Mouse (Mus musculus) midbrain, embryonic 13.5 days (tissue): ENCODE data around the gene Fgf11. TPM values are rescaled to one million over a fixed set of nuclear protein-coding genes. Genes with fewer than 3 reads are reported as not detected.

Source experiments
- ATAC-seq: fragments of 200-750 bp; cut with Nextera tagmentation; 2 replicates; pipeline ENCODE4 v1.8.0; 2017; ENCODE audit warnings: mild to moderate bottlenecking, moderate TSS enrichment, moderate library complexity
- H3K27ac ChIP-seq: fragments of 300-500 bp; sonication (generic); 2 replicates; pipeline ENCODE4 v1.5.1; 2015; ENCODE audit warnings: inconsistent platforms, mild to moderate bottlenecking, moderate library complexity
- H3K27me3 ChIP-seq: fragments of 300-500 bp; sonication (generic); 2 replicates; pipeline ENCODE4 v1.6.1; 2015; ENCODE audit warnings: mild to moderate bottlenecking, inconsistent platforms
- H3K36me3 ChIP-seq: fragments of 300-500 bp; sonication (generic); 2 replicates; pipeline ENCODE4 v1.6.1; 2015; ENCODE audit warnings: mild to moderate bottlenecking, inconsistent platforms
- H3K4me1 ChIP-seq: fragments of 300-500 bp; sonication (generic); replicated peaks from 2 replicates; pipeline ENCODE4 v1.6.1; 2015; ENCODE audit warnings: inconsistent platforms
- H3K4me2 ChIP-seq: fragments of 300-500 bp; sonication (generic); replicated peaks from 2 replicates; pipeline ENCODE4 v1.6.1; 2015; ENCODE audit warnings: moderate library complexity, mild to moderate bottlenecking, inconsistent platforms
- H3K4me3 ChIP-seq: fragments of 300-500 bp; sonication (generic); replicated peaks from 2 replicates; pipeline ENCODE4 v1.5.1; 2015; ENCODE audit warnings: mild to moderate bottlenecking, inconsistent platforms
- H3K9ac ChIP-seq: fragments of 300-500 bp; sonication (generic); replicated peaks from 2 replicates; pipeline ENCODE4 v1.6.1; 2015; ENCODE audit warnings: mild to moderate bottlenecking, inconsistent platforms
- H3K9me3 ChIP-seq: fragments of 300-500 bp; sonication (generic); 2 replicates; pipeline ENCODE4 v1.6.1; 2016; ENCODE audit warnings: mild to moderate bottlenecking, inconsistent platforms
- WGBS: fragments of 180-500 bp; shearing (Covaris S2); methylation state at CpG from one replicate; pipeline ENCODE4 v1.1.7; 2015; 5-methylcytosine and 5-hydroxymethylcytosine counted together
- polyA plus RNA-seq: library from polyadenylated mRNA; unstranded; fragments of >200 nt; fragmentation: Nextera tagmentation; extraction: Ambion mirVana; gene quantifications from 2 replicates; pipeline ENCODE4 v1.2.1, GENCODE M21; 2015

Fgf11 gene
- 3.4 and 4.4 TPM in 2 replicates for polyA plus RNA-seq

DNA sequence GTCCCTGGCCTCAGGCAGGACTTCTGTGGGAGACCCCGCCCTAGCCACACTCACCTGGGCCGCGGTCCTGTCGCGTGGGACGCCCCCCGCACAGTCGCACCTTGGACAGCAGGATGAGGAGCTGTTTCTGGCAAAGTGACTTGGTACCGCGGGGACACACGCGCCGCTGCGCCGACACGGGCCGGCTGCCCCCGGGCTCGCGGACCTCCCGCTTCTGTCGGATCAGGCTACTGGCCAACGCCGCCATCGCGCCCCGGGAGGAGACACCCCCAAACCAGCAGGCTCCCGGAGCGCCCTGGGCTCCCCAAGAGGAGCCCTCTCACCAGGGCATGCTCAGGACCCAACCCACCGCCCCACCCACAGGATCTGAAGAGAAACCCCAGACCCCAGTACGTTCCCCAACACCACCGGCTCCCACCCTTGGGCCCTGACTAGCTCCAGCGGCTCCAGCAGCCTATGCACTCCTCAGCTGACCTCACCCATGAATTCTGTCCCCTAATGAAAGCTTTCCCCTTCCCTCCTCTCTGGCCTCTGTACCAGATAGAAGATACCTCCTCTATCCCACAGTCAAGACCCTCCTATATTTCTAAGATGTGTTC, at the start of gene Fgf11:
Gene Fgf11, minus strand, starts transcription at position 479 of the 599 bp plus-strand sequence.
- peaks cover 68% of the 10 kb centered on the region for H3K4me1 ChIP-seq

DNA sequence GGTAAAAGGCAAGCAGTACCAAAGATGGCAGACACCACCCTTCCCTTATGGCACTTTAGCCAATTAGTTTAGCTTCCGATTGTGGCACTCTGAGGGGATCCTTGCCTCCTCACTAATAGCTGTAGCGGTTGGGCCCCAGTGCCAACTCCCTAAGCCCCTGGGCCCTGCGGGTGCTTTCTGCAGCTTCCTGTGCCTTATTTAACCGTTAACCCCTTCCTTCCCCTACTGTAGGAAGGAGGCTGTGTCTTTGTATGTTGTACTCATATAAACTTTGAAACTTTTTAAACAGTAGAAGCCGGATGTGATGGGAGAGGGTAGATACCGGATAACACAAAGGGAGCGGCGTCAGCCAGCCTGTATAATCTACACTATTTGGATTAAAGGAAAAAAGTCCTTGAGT, 49.1 kb upstream of the Fgf11 start:
- 81% methylated on average over 8 of the region's 8 CpGs for WGBS
- no peaks in the 10 kb centered on the region for H3K27me3 ChIP-seq

More for the DNA sequence above, at the start of gene Fgf11:
- peaks cover 58% of the 10 kb centered on the region for H3K27me3 ChIP-seq
- H3K4me3 ChIP-seq = peak within 1 kb of the TSS; percentile 59
- peak within 1 kb of the TSS; percentile 81 for H3K9ac ChIP-seq
- WGBS = under 1% methylated on average over 33 of the region's 33 CpGs
- no peaks in the 10 kb centered on the region for H3K36me3 ChIP-seq
- no peaks in the 10 kb centered on the region for H3K9me3 ChIP-seq
- H3K4me2 ChIP-seq = peak within 1 kb of the TSS; percentile 97
- ATAC-seq = no peak
- H3K27ac ChIP-seq = peak within 1 kb of the TSS; percentile 96

DNA sequence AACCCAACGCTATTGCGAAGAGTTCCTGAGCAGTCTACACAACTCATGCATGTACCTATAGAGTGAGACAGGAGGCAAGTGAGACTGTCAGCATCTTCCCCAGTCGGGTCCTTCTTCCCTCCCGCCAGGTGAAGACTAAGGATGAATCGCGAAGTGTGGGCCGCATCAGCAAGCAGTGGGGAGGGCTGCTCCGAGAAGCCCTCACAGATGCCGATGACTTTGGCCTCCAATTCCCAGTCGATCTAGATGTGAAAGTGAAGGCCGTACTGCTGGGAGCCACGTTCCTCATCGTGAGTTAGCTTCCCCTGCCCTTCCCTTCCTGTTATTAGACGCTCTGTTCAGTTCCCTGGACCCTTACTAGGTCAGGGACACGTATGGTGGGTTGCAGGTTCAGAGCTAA, 48.2 kb upstream of the Fgf11 start:
- no peak overlapping the region for H3K27ac ChIP-seq
- 93% methylated on average over 15 of the region's 15 CpGs for WGBS
- H3K9ac ChIP-seq = no peak overlapping the region

More for the DNA sequence above, 49.1 kb upstream of the Fgf11 start:
- Histone ChIP-seq H3K4me1 (peaks cover 38% of the 10 kb centered on the region), H3K9me3 (no peaks in the 10 kb centered on the region), H3K27ac (no peak overlapping the region), H3K9ac (no peak overlapping the region), H3K4me2 (no peak overlapping the region), H3K4me3 (no peak overlapping the region), H3K36me3 (peaks cover 43% of the 10 kb centered on the region)
- ATAC-seq = no peak

DNA sequence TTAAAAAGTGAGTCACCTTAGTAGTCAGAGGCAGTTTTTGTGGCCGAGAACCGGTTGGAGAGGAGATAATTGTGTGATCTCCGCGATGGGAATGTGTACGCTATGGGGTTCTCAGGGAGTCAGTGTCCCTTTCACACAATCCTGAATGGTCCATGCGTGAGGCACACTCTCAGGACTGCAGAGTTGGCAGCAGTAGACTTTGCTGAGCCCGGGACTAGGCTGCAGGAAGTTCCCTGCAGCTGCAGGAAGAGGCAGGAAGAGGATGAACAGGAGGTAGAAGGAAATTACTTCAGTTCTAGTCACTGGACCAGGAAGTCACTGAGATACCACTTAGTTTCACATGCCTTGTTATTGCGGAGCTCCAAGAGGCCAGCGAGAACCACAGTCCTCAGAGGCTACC, 47.5 kb upstream of the Fgf11 start:
- Histone ChIP-seq H3K4me2 (no peak overlapping the region), H3K9me3 (no peaks in the 10 kb centered on the region), H3K27ac (no peak overlapping the region), H3K4me3 (no peak overlapping the region), H3K27me3 (no peaks in the 10 kb centered on the region), H3K9ac (no peak overlapping the region), H3K36me3 (peaks cover 43% of the 10 kb centered on the region), H3K4me1 (peaks cover 40% of the 10 kb centered on the region)
- WGBS = 93% methylated on average over 9 of the region's 9 CpGs
- no peak for ATAC-seq

More for the DNA sequence above, 48.2 kb upstream of the Fgf11 start:
- Histone ChIP-seq H3K9me3 (no peaks in the 10 kb centered on the region), H3K36me3 (peaks cover 43% of the 10 kb centered on the region), H3K27me3 (no peaks in the 10 kb centered on the region), H3K4me2 (no peak overlapping the region), H3K4me3 (no peak overlapping the region), H3K4me1 (peaks cover 40% of the 10 kb centered on the region)
- ATAC-seq = no peak

DNA sequence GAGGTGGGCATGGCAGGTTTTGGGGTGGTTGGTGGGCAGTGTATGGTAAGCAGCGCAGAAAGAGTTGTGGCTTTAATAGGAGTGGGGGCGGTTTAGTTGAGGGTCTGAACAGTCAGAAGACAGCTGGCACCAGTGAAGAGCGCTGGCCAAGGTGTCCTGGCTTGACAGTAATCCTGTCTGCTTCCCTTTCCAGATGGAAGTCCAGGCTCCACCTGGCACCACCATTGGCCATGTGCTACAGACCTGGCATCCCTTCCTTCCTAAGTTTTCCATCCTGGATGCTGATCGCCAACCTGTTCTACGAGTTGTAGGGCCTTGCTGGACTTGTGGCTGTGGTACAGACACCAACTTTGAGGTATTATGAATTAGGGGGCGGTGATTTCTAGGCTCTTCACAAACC, 46.4 kb upstream of the Fgf11 start:
- Histone ChIP-seq H3K27me3 (no peaks in the 10 kb centered on the region), H3K27ac (no peak overlapping the region), H3K9me3 (no peaks in the 10 kb centered on the region), H3K9ac (peak overlapping the region; percentile 89; the same call in 1 of the 2 replicates), H3K36me3 (peaks cover 43% of the 10 kb centered on the region), H3K4me1 (peaks cover 40% of the 10 kb centered on the region), H3K4me3 (peak overlapping the region; percentile 78), H3K4me2 (peak overlapping the region; percentile 70)
- 99% methylated on average over 6 of the region's 6 CpGs for WGBS
- ATAC-seq = no peak

DNA sequence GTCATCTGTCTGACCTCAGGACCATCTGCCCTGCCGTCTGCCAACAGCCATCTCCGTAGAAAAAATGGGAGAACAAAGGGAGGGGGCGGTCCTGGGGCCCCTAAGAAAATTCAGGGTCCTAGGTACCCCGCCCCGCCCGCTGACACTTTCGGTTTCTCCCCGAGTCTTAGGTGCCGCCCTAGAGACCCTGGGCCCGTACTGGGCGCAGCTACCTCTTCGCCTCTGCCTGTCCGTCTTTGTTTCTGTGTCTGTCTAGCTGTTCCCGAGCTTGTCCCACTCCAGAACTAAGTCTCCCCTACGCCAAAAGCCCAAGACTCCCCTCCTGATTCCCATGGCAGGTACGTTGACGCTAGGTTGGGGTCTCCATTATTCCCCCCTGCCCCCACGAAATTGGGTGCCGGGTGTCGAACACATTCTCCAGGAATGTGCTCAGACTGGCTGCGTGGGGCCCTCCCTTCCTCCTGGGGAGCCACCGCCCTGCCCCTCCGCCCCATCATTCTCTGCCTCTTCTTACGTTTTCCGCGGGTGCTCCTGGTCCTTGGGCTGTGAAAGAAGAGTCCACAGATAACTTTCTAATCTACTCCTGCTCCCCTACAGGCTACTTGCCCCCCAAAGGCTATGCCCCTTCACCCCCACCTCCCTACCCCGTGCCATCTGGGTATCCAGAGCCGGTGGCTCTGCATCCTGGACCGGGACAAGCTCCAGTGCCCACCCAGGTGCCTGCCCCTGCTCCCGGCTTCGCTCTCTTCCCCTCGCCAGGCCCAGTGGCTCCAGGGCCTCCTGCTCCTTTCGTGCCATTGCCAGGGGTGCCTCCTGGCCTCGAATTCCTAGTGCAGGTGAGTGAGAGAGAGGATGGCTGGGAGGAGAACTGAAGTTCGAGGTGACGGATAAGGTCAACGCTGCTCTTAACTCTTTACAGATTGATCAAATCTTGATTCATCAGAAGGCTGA, 45.4 kb upstream of the Fgf11 start:
- peak overlapping the region; percentile 70 for H3K4me2 ChIP-seq
- peak overlapping the region; percentile 89 for H3K9ac ChIP-seq
- H3K27ac ChIP-seq = peak overlapping the region; percentile 95
- peak; percentile 66 for ATAC-seq
- no peaks in the 10 kb centered on the region for H3K27me3 ChIP-seq
- H3K36me3 ChIP-seq = peaks cover 43% of the 10 kb centered on the region
- WGBS = 11% methylated on average over 37 of the region's 37 CpGs
- H3K9me3 ChIP-seq = no peaks in the 10 kb centered on the region
- peak overlapping the region; percentile 78 for H3K4me3 ChIP-seq
- H3K4me1 ChIP-seq = peaks cover 40% of the 10 kb centered on the region

DNA sequence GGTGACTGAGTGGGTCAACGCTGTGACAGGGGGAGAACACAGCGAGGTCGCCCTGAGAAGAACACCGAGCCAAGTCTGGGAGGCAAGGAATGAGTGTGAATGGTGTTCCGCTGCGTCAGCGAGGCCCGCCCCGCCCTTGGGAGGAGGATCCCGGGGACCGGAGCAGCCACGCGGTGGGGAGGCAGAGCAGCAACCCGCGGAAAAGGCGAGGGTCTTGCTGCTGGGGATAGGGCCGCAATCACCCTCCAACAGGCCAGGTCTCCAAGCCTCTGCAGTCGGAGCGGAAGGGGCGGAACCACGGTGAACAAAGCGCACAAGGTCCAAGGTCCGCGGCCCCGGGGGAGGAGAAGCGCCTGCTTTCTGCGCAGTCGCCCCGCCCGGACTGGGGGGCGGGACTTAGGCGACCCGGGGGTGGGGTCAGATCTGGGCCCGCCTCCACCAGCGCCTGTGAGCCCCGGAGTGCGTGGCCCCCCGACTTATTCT, 44.6 kb upstream of the Fgf11 start, which contains the start of gene Plscr3:
Gene Plscr3, plus strand, starts transcription at position 179 of the 483 bp plus-strand sequence.
- Histone ChIP-seq H3K9me3 (no peaks in the 10 kb centered on the region), H3K27ac (peak within 1 kb of the TSS; percentile 95), H3K4me2 (peak within 1 kb of the TSS; percentile 70), H3K9ac (peak within 1 kb of the TSS; percentile 89), H3K27me3 (no peaks in the 10 kb centered on the region), H3K4me1 (peaks cover 40% of the 10 kb centered on the region), H3K36me3 (peaks cover 36% of the 10 kb centered on the region), H3K4me3 (peak within 1 kb of the TSS; percentile 78)
- WGBS = under 1% methylated on average over 38 of the region's 38 CpGs
- peak; percentile 90 for ATAC-seq

DNA sequence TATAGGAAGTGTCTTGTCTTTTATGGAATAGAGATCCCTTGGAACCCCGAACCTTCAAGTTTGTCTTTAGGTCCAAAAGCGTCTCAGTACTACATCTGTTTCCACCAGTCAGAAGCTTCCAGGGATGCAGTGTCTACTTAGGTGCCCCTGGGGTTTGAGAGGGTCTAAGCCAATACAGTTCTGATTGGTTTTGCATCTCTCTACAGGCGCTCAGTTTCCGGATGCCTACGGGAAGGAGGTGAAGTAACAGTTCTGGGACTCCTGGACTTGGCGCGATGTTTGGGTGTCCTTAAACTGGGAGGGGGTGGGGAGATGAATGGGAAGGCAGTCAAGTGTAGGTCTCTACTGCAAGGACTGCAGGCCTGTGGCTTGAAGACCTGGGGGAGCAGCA, 37.1 kb upstream of the Fgf11 start:
- Histone ChIP-seq H3K36me3 (peaks cover under 1% of the 10 kb centered on the region), H3K27me3 (no peaks in the 10 kb centered on the region), H3K4me2 (peak overlapping the region; percentile 99), H3K9ac (peak overlapping the region; percentile 76), H3K9me3 (no peaks in the 10 kb centered on the region), H3K27ac (peak overlapping the region; percentile 98), H3K4me1 (peaks cover 34% of the 10 kb centered on the region), H3K4me3 (peak overlapping the region; percentile 97)
- 0% methylated on average over 7 of the region's 7 CpGs for WGBS
- ATAC-seq = 0 out of 2 replicates have a peak, but pooled peaks have one; percentile 0

DNA sequence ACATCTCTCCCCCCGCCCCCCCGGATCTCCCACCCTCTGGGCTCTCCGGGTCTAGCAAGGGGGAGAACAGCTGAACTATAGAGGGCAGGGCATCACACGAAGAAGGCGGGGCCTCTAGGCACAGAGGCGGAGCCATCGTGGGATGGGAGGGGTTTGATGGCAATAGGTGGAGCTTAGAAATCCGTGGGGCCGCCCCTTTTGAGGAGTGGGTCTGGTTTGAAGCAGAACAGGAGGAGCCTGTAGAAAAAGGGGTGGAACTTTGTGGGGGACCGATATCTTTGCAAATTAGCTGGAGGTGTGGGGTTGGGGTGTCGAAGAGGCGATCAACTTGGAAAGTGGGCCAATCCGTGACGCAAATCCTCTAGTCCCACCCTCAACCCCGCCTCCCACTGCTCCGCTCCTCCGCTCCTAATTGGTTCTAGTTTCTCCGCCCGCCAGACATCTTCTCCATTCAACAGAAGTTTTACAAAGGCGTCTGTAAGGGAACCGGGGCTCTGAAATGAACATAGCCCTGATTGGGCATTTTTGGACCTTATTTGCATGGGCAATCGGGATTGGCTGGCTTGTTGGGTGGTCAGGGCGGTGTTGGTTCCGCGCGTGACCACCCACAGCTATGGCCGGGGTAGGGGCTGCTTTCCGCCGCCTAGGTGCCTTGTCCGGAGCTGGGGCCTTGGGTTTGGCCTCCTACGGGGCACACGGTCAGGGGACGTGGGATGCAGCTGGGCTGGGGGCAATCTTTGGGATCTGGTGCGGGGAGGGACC, 36.5 kb upstream of the Fgf11 start, which contains the start of gene Tmem256:
Gene Tmem256, plus strand, starts transcription at position 563 of the 762 bp plus-strand sequence.
- WGBS = under 1% methylated on average over 34 of the region's 34 CpGs
- Histone ChIP-seq H3K4me3 (peak within 1 kb of the TSS; percentile 97), H3K36me3 (peaks cover 7% of the 10 kb centered on the region), H3K4me2 (peak within 1 kb of the TSS; percentile 99), H3K9ac (peak within 1 kb of the TSS; percentile 99), H3K4me1 (peaks cover 40% of the 10 kb centered on the region), H3K9me3 (no peaks in the 10 kb centered on the region), H3K27me3 (no peaks in the 10 kb centered on the region), H3K27ac (peak within 1 kb of the TSS; percentile 98)
- peak; percentile 85 for ATAC-seq

DNA sequence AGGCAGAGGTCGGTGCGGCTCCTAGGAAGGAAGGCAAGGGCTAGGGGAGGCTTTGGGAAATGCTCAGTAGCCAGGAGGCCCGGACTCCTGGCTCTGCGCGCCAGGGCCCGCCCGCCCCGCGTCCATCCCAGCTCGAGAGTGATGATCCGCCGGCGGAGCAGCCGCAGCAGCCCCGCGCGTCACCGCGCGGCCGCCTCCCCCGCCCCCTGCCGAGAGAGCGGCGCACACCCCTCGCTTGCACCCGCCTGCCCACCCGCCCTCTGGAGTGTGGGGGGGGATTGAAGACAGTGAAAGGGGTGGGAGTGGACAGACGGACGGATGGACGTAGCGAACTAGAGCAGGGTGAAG, 35.9 kb upstream of the Fgf11 start, which contains the start of gene Nlgn2:
Gene Nlgn2, minus strand, starts transcription at position 181 of the 348 bp plus-strand sequence.
- Histone ChIP-seq H3K36me3 (peaks cover 12% of the 10 kb centered on the region), H3K27ac (peak within 1 kb of the TSS; percentile 98), H3K4me2 (peak within 1 kb of the TSS; percentile 99), H3K27me3 (no peaks in the 10 kb centered on the region), H3K9ac (peak within 1 kb of the TSS; percentile 99), H3K9me3 (no peaks in the 10 kb centered on the region), H3K4me3 (peak within 1 kb of the TSS; percentile 97), H3K4me1 (peaks cover 45% of the 10 kb centered on the region)
- peak; percentile 70 for ATAC-seq
- under 1% methylated on average over 32 of the region's 32 CpGs for WGBS
